Mouse (Mus musculus) colon, adult 2 months (tissue): ENCODE measurements around the gene Rab1b. TPM values are rescaled to one million over a fixed set of nuclear protein-coding genes. Genes with fewer than 3 reads are reported as not detected.

Experiments
- polyA plus RNA-seq: library from polyadenylated mRNA; depleted of rRNA; stranded (reverse); fragments of >200 nt; gene quantifications from 2 replicates; pipeline ENCODE4 v1.2.3, GENCODE M21; 2012; rRNA removed

Gene Rab1b
- polyA plus RNA-seq = 211 and 244 TPM in 2 replicates

GRCm38 (mm10) chr19:5106731-5107191, at the start of gene Rab1b:
Gene Rab1b (minus strand): TSS chr19:5107072.

GRCm38 (mm10) chr19:5118384-5118698, 11.5 kb upstream of the Rab1b start, which contains the start of gene Klc2:
Gene Klc2 (minus strand): TSS chr19:5118560.

GRCm38 (mm10) chr19:5098363-5099143, 8.3 kb downstream of the Rab1b start, which contains the start of gene Cnih2:
Gene Cnih2 (minus strand): TSS chr19:5098521.

GRCm38 (mm10) chr19:5087884-5088728, 18.8 kb downstream of the Rab1b start, which contains the start of gene Yif1a:
Gene Yif1a (plus strand): TSS chr19:5088538.

GRCm38 (mm10) chr19:5085145-5085863, 21.6 kb downstream of the Rab1b start, which contains the start of gene Tmem151a:
Gene Tmem151a (minus strand): TSS chr19:5085531.

GRCm38 (mm10) chr19:5067867-5068569, 38.9 kb downstream of the Rab1b start, which contains the start of gene Cd248:
Gene Cd248 (plus strand): TSS chr19:5068078.

GRCm38 (mm10) chr19:5050047-5050905, 56.6 kb downstream of the Rab1b start, which contains the start of gene Rin1:
Gene Rin1 (plus strand): TSS chr19:5050481.

Other genes with a start within 250 kb of the Rab1b start
- 0.58 TPM in 2 replicates for gene Actn3, start 229.2 kb downstream of the Rab1b start, polyA plus RNA-seq
- gene Zdhhc24, start 228.4 kb downstream of the Rab1b start, polyA plus RNA-seq = 31.6 and 38.3 TPM in 2 replicates
- 2.6 and 3.9 TPM in 2 replicates for gene Bbs1, start 200.4 kb downstream of the Rab1b start, polyA plus RNA-seq
- 191 and 196 TPM in 2 replicates for gene Dpp3, start 178.8 kb downstream of the Rab1b start, polyA plus RNA-seq
- gene Peli3, start 163.9 kb downstream of the Rab1b start, polyA plus RNA-seq = 3.7 and 3.9 TPM in 2 replicates
- 19.4 and 21.0 TPM in 2 replicates for gene Mrpl11, start 144.9 kb downstream of the Rab1b start, polyA plus RNA-seq
- 2.5 and 3.3 TPM in 2 replicates for gene Npas4, start 116.8 kb downstream of the Rab1b start, polyA plus RNA-seq
- gene Slc29a2, start 83.2 kb downstream of the Rab1b start, polyA plus RNA-seq = 9.9 and 14.0 TPM in 2 replicates
- 23.4 and 23.6 TPM in 2 replicates for gene B4gat1, start 68.2 kb downstream of the Rab1b start, polyA plus RNA-seq
- gene AC124502.3, start 68.2 kb downstream of the Rab1b start, polyA plus RNA-seq = 1.2 and 2.4 TPM in 2 replicates
- gene Brms1, start 65.7 kb downstream of the Rab1b start, polyA plus RNA-seq = 48.4 and 51.7 TPM in 2 replicates
- 14.7 and 15.9 TPM in 2 replicates for gene Rin1, start 56.6 kb downstream of the Rab1b start, polyA plus RNA-seq
- gene Cd248, start 39.0 kb downstream of the Rab1b start, polyA plus RNA-seq = 28.2 and 34.2 TPM in 2 replicates
- 3.9 and 4.2 TPM in 2 replicates for gene Tmem151a, start 21.5 kb downstream of the Rab1b start, polyA plus RNA-seq
- gene Yif1a, start 18.5 kb downstream of the Rab1b start, polyA plus RNA-seq = 254 and 277 TPM in 2 replicates
- 3.3 and 4.0 TPM in 2 replicates for gene Cnih2, start 8.6 kb downstream of the Rab1b start, polyA plus RNA-seq
- 26.5 and 30.6 TPM in 2 replicates for gene Klc2, start 11.5 kb upstream of the Rab1b start, polyA plus RNA-seq
- 12.2 and 14.3 TPM in 2 replicates for gene Pacs1, start 166.0 kb upstream of the Rab1b start, polyA plus RNA-seq
- 98.0 and 109 TPM in 2 replicates for gene Sf3b2, start 188.4 kb upstream of the Rab1b start, polyA plus RNA-seq
- gene Gal3st3, start 191.3 kb upstream of the Rab1b start, polyA plus RNA-seq = 0.16 and 0.31 TPM in 2 replicates
- not detected in 2 replicates for gene Catsper1, start 228.7 kb upstream of the Rab1b start, polyA plus RNA-seq
- gene Cst6, start 242.5 kb upstream of the Rab1b start, polyA plus RNA-seq = 7.1 and 14.1 TPM in 2 replicates